Mouse (Mus musculus) limb, embryonic 12.5 days (tissue): Measurements from ENCODE around the gene Cox4i2. TPM values are rescaled to one million over a fixed set of nuclear protein-coding genes. Genes with fewer than 3 reads are reported as not detected.

ENCODE experiments used
- ATAC-seq: fragments of 200-750 bp; cut with Nextera tagmentation; 2 replicates; pipeline ENCODE4 v1.8.0; 2017; ENCODE audit warnings: low read depth, moderate TSS enrichment; ENCODE audit not compliant: insufficient number of reproducible peaks, insufficient read depth, low FRiP score, low TSS enrichment
- H3K27ac ChIP-seq: fragments of 300-500 bp; sonication (generic); 2 replicates; pipeline ENCODE4 v1.5.1; 2016; ENCODE audit warnings: mild to moderate bottlenecking, moderate library complexity
- H3K27me3 ChIP-seq: fragments of 300-500 bp; sonication (generic); 2 replicates; pipeline ENCODE4 v1.6.1; 2016; ENCODE audit warnings: mild to moderate bottlenecking, moderate library complexity
- H3K36me3 ChIP-seq: fragments of 300-500 bp; sonication (generic); 2 replicates; pipeline ENCODE4 v1.6.1; 2016; ENCODE audit warnings: mild to moderate bottlenecking, moderate library complexity
- H3K4me1 ChIP-seq: fragments of 300-500 bp; sonication (generic); replicated peaks from 2 replicates; pipeline ENCODE4 v1.6.1; 2016
- H3K4me2 ChIP-seq: fragments of 300-500 bp; sonication (generic); 2 replicates; pipeline ENCODE4 v1.6.1; 2016; ENCODE audit warnings: mild to moderate bottlenecking, moderate library complexity
- H3K4me3 ChIP-seq: fragments of 300-500 bp; sonication (generic); replicated peaks from 2 replicates; pipeline ENCODE4 v1.5.1; 2016; ENCODE audit warnings: mild to moderate bottlenecking
- H3K9ac ChIP-seq: fragments of 300-500 bp; sonication (generic); replicated peaks from 2 replicates; pipeline ENCODE4 v1.6.1; 2016; ENCODE audit warnings: mild to moderate bottlenecking, moderate library complexity
- H3K9me3 ChIP-seq: fragments of 300-500 bp; sonication (generic); 2 replicates; pipeline ENCODE4 v1.6.1; 2016; ENCODE audit warnings: mild to moderate bottlenecking, moderate library complexity
- WGBS: fragments of 180-500 bp; shearing (Covaris S2); methylation state at CpG from one replicate; pipeline ENCODE4 v1.1.7; 2016; 5-methylcytosine and 5-hydroxymethylcytosine counted together
- polyA plus RNA-seq: library from polyadenylated mRNA; unstranded; fragments of >200 nt; fragmentation: Nextera tagmentation; extraction: Ambion mirVana; gene quantifications from 2 replicates; pipeline ENCODE4 v1.2.1, GENCODE M21; 2016

Cox4i2 gene
- polyA plus RNA-seq, 1 experiment from 2014 or later = 29.9 TPM

DNA sequence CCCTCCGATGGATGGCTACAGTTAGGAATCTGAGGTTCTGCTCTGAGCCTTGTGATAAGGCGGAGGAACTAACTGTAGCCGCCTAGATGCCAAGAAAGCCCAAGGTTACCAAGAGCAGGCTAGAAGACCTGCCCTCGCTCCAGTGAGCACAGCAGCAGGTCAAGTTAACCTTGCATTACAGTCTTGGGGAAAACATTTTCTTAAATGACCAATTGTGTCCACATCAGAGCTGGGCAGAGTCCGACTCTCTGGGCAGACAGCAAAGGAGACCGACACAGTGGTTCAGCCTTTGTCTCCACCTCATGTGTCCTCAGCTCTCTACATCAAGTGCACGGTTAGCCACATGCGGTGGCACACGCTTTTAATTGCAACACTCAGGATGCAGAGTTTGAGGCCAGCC lies 17.6 kb downstream of the Cox4i2 start:
- Histone ChIP-seq H3K4me1 (no peaks in the 10 kb centered on the region; the same call in 1 of the 2 replicates), H3K9ac (no peak overlapping the region), H3K4me2 (no peak overlapping the region), H3K9me3 (no peaks in the 10 kb centered on the region), H3K27ac (no peak overlapping the region), H3K36me3 (no peaks in the 10 kb centered on the region), H3K27me3 (no peaks in the 10 kb centered on the region), H3K4me3 (no peak overlapping the region)
- no peak for ATAC-seq
- 90% methylated on average over 9 of the region's 9 CpGs for WGBS

DNA sequence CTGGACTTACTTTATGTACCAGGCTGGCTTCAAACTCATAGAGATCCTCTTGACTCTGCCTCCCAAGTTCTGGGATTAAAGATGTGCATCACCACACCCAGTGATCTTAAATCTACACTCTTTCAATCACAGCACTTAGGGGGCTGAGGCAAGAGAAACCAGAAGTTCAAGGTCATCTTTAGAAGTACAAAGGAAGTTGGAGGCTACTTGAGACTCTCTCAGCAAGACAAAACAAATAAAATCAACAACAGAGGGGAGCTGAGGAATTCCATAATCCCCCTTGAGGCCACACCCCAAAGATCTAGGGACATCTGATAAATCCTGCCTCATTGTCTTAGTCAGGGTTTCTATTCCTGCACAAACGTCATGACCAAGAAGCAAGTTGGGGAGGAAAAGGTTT lies 18.3 kb downstream of the Cox4i2 start:
- no peak for ATAC-seq
- no peaks in the 10 kb centered on the region for H3K36me3 ChIP-seq
- no peaks in the 10 kb centered on the region; the same call in 1 of the 2 replicates for H3K4me1 ChIP-seq
- no peak overlapping the region for H3K4me3 ChIP-seq
- H3K9ac ChIP-seq = no peak overlapping the region
- no peak overlapping the region for H3K4me2 ChIP-seq
- no peaks in the 10 kb centered on the region for H3K9me3 ChIP-seq
- H3K27ac ChIP-seq = no peak overlapping the region
- 35% methylated on average over 1 of the region's 1 CpGs for WGBS
- H3K27me3 ChIP-seq = no peaks in the 10 kb centered on the region

DNA sequence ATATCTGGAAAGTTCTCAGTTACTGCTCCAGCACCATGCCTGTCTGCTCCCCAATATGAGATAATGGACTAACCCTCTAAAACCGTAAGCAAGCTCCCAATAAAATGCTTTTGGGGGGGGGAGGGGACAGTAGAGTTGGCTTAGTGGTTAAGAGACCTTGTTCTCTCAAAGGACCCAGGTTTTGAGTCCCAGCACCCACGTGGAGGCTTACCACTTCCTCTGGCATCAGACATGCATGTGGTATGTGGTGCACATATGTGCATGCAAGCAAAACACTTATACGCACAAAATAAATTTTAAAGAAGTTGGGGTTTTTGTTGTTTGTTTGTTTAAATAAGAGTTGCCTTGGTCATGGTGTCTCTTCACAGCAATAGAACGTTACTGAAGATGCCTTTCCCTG lies 21.4 kb downstream of the Cox4i2 start:
- Histone ChIP-seq H3K9me3 (no peaks in the 10 kb centered on the region), H3K27ac (no peak overlapping the region), H3K36me3 (peaks cover 7% of the 10 kb centered on the region), H3K4me1 (no peaks in the 10 kb centered on the region), H3K4me3 (no peak overlapping the region), H3K4me2 (no peak overlapping the region), H3K9ac (no peak overlapping the region), H3K27me3 (no peaks in the 10 kb centered on the region)
- no peak for ATAC-seq
- 77% methylated on average over 4 of the region's 4 CpGs for WGBS

DNA sequence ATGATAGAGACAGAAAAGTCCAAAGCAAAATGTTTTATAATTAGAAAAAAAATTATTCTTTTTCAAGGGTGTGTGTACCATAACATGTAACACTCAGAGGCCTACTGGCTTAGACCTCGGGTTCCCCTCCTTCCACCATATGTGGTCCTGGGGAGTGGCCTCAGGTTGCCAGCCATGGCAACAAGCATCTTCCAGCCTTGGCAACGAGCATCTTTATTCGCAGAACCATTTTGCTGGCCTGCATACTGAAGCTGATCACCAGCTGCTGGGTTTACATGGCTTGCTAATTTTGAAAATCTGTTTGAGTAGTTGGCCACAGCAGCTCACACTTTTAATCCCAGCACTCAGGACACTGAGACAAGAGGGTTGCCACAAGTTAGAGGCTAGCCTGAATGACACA lies 22.0 kb downstream of the Cox4i2 start:
- no peak overlapping the region for H3K4me2 ChIP-seq
- no peaks in the 10 kb centered on the region for H3K27me3 ChIP-seq
- H3K27ac ChIP-seq = no peak overlapping the region
- no peaks in the 10 kb centered on the region for H3K9me3 ChIP-seq
- WGBS = 86% methylated on average over 3 of the region's 3 CpGs
- no peak overlapping the region for H3K4me3 ChIP-seq
- no peaks in the 10 kb centered on the region for H3K4me1 ChIP-seq
- no peak for ATAC-seq
- H3K36me3 ChIP-seq = peaks cover 14% of the 10 kb centered on the region
- no peak overlapping the region for H3K9ac ChIP-seq

DNA sequence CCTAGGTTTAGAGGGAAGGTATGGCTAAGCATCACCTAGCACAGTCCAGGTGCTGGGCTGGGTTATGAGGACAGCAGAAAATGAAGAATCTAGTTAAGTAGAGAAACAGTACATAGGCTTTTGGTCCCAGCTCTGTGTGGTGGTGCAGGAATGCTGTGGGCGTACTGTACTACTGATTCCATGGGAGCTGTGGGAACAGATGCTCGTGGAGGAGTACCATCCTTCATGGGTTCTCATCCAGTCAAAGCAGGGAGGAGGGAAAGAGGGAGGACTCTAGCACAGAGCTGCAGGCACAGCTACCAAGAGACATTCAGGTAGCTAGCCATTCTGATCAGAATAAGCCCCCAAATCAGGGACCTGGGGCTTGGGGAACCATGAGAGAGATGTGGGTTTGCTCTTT lies 22.5 kb downstream of the Cox4i2 start:
- ATAC-seq = no peak
- 0 out of 2 replicates have a peak, but pooled peaks cover under 1% of the 10 kb centered on the region for H3K4me1 ChIP-seq
- H3K27ac ChIP-seq = no peak overlapping the region
- no peak overlapping the region for H3K4me3 ChIP-seq
- H3K27me3 ChIP-seq = no peaks in the 10 kb centered on the region
- no peak overlapping the region for H3K9ac ChIP-seq
- WGBS = 81% methylated on average over 2 of the region's 2 CpGs
- no peaks in the 10 kb centered on the region for H3K9me3 ChIP-seq
- H3K36me3 ChIP-seq = peaks cover 18% of the 10 kb centered on the region
- no peak overlapping the region for H3K4me2 ChIP-seq

DNA sequence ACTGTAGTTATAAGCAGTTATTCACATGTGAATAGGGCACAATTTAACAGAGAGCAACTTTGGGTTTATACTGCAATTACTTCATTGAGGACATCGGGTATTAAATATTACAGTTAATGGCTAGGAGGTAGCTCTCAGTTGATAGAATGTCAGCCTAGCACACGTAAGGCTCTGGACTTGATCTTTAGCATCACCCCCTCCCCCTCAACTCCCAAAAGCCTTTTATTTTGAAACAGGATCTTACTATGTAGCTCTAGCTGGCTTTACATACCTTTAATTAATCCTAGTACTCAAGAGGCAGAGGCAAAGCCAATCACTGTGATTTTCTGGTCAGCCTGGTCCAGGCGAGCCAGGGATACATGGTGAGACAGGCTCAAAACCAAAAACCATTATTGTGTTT lies 23.1 kb downstream of the Cox4i2 start:
- H3K4me1 ChIP-seq = peaks cover 2% of the 10 kb centered on the region; the same call in 1 of the 2 replicates
- H3K27ac ChIP-seq = no peak overlapping the region
- no peak overlapping the region for H3K4me3 ChIP-seq
- H3K4me2 ChIP-seq = no peak overlapping the region
- no peak for ATAC-seq
- H3K27me3 ChIP-seq = no peaks in the 10 kb centered on the region
- no peak overlapping the region for H3K9ac ChIP-seq
- H3K36me3 ChIP-seq = peaks cover 24% of the 10 kb centered on the region
- H3K9me3 ChIP-seq = no peaks in the 10 kb centered on the region
- 71% methylated on average over 3 of the region's 3 CpGs for WGBS

DNA sequence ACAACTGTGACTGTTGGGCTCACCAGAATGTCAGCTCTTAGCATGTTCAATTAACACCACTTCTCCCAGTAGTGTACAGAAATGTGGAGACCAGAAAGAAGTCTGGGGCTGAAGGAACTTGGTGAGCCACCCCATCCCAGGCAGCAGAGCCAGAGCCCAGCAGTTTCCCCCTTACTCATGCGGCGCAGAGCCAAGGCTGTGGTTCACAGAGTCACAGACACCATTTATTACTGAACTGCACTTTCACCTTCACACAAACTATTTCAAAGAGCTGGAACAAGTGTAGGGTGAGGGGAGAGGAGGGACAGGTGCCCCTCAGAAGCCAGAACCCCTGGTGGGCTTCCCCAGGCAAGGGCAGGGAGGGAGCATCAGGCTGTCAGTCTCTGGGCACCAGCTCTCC lies 26.5 kb downstream of the Cox4i2 start:
- no peak for ATAC-seq
- H3K4me3 ChIP-seq = no peak overlapping the region
- H3K4me2 ChIP-seq = no peak overlapping the region
- peaks cover 8% of the 10 kb centered on the region for H3K4me1 ChIP-seq
- WGBS = 90% methylated on average over 2 of the region's 2 CpGs
- H3K27ac ChIP-seq = no peak overlapping the region
- H3K9me3 ChIP-seq = no peaks in the 10 kb centered on the region
- no peaks in the 10 kb centered on the region for H3K27me3 ChIP-seq
- peaks cover 34% of the 10 kb centered on the region for H3K36me3 ChIP-seq
- H3K9ac ChIP-seq = no peak overlapping the region

DNA sequence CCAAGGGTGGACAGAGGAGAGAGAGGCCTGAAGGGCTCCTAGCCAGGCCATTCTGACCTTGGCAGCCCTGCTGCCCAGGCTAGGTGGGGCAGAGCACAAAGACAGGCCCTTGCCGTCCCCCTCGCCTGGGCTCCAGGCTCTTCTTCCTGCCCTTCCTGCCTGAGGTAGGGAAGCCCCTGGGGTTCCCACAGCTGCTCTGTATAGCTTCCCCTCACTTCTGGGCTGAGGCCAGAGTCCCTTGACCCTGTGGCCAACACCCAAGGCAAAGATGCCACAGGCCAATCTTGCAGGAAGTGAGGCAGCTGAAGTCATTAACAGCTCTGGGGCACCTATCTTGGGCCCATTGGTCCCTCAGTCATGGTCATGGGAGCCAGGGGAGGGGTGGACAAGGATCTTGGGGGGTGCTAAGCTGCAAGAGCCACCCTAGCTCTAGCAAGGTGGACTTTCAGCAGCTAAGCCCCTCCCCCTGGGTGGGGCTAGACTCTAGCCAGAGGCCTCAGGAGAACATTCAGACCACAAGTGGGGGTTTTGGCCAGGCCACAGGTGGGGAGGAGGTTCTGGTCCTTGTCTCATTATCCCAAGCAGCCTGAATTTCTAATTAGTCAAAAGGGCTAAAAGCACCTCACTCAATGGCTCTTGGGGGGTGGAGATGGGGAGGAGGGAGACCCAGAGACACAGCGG lies 27.2 kb downstream of the Cox4i2 start:
- H3K9me3 ChIP-seq = no peaks in the 10 kb centered on the region
- H3K9ac ChIP-seq = no peak overlapping the region
- no peak overlapping the region for H3K27ac ChIP-seq
- 0 out of 2 replicates have a peak, but pooled peaks have one; percentile 44 for ATAC-seq
- H3K27me3 ChIP-seq = no peaks in the 10 kb centered on the region
- H3K4me1 ChIP-seq = peaks cover 15% of the 10 kb centered on the region
- H3K36me3 ChIP-seq = peaks cover 36% of the 10 kb centered on the region
- 76% methylated on average over 3 of the region's 3 CpGs for WGBS
- H3K4me3 ChIP-seq = no peak overlapping the region
- H3K4me2 ChIP-seq = no peak overlapping the region

DNA sequence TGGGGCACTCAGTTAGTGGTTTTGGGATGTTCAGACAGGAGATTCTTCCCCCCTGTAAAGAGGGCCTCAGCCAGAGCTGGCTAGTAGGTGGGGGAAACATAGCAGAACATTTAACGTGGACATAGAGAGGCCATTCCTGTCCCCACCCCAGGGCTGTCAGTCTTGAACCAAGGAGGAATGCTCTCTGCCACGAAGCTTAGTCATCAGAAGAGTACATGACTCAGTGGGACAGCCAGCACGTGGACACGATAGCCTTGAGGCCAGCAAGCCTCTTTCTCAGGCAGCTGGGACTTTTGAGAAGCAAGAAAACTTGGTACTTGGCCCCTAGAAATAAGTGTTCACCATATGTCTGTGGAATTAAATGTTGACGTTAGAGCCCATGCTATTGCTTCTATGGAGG lies 28.7 kb downstream of the Cox4i2 start:
- Histone ChIP-seq H3K4me2 (no peak overlapping the region), H3K9ac (no peak overlapping the region), H3K27ac (no peak overlapping the region), H3K9me3 (no peaks in the 10 kb centered on the region), H3K27me3 (no peaks in the 10 kb centered on the region), H3K36me3 (peaks cover 38% of the 10 kb centered on the region), H3K4me1 (peaks cover 17% of the 10 kb centered on the region), H3K4me3 (no peak overlapping the region)
- 86% methylated on average over 5 of the region's 5 CpGs for WGBS
- ATAC-seq = no peak

DNA sequence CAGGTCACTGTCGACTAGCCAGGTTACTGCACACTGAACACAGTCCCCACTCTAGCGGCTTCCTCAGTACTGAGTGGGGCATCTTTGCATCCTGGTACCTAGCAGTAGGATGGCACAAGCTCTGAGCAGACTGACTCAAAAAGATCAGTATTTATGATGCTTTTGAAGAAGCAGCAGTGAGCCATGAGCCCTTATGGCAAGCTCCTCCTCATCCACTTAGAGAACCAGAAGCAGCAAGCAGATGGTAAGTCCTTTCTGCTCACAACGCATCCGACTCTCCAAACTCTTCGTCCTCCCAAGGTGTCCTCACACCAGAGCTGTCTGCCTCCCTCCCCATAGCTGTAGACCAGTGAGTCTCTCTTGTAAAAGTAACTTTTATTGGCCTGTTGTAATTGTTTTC lies 29.3 kb downstream of the Cox4i2 start:
- 91% methylated on average over 5 of the region's 5 CpGs for WGBS
- Histone ChIP-seq H3K4me1 (peaks cover 17% of the 10 kb centered on the region), H3K27me3 (no peaks in the 10 kb centered on the region)

DNA sequence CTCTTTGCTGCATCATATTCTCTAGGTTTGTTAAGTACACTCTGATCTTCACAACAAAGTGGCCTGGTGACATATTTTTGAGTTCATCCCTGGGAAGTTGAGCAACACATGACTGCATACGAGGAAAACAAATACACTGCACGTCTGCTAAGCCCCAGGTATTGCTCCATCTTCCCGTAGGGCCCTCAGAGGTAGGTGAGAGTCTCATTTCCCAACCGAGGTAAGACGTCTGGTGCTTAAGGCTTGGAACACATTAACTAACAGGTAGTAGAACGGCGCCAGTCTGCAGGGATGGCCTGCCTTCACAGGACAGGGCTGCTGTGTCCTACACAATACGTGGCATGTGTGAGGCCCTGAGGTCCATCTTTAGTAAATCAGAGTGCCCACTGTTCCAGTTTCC lies 30.7 kb downstream of the Cox4i2 start:
- Histone ChIP-seq H3K27me3 (no peaks in the 10 kb centered on the region), H3K9me3 (no peaks in the 10 kb centered on the region), H3K4me3 (no peak overlapping the region), H3K4me2 (no peak overlapping the region), H3K9ac (no peak overlapping the region), H3K27ac (0 out of 2 replicates have a peak overlapping the region, but pooled peaks have one; percentile 81), H3K4me1 (peaks cover 24% of the 10 kb centered on the region), H3K36me3 (peaks cover 36% of the 10 kb centered on the region)
- WGBS = 96% methylated on average over 8 of the region's 8 CpGs
- no peak for ATAC-seq

More for the DNA sequence above, 29.3 kb downstream of the Cox4i2 start:
- Histone ChIP-seq H3K9me3 (no peaks in the 10 kb centered on the region), H3K4me3 (no peak overlapping the region), H3K36me3 (peaks cover 41% of the 10 kb centered on the region), H3K27ac (no peak overlapping the region), H3K9ac (no peak overlapping the region), H3K4me2 (no peak overlapping the region)
- ATAC-seq = no peak
